Mouse (Mus musculus): ENCODE results near the gene Ascc3.

GRCm38 (mm10) chr10:50701736-50702135 lies 109.3 kb downstream of the Ascc3 start:
- TF ChIP-seq CTCF (IDR thresholded peaks at IDR 0.05; ENCODE audit: control insufficient read depth, insufficient read depth, insufficient replicate concordance, low read depth, low read length) (no peak), POLR2A (IDR thresholded peaks at IDR 0.05; ENCODE audit: control insufficient read depth, low read depth, low read length) (no peak)
